Mouse (Mus musculus) myocyte (in vitro differentiated cells): Measurements from ENCODE around the gene Ryr2. TPM values are rescaled to one million over a fixed set of nuclear protein-coding genes. Genes with fewer than 3 reads are reported as not detected.

Source experiments
- H3K27me3 ChIP-seq: one replicate; pipeline ENCODE4 v1.6.1; 2011; ENCODE audit not compliant: control insufficient read depth, insufficient read depth, insufficient read length
- H3K36me3 ChIP-seq: one replicate; pipeline ENCODE4 v1.6.1; 2011; ENCODE audit not compliant: control insufficient read depth, insufficient read depth
- H3K4me2 ChIP-seq: one replicate; pipeline ENCODE4 v1.6.1; 2011; ENCODE audit warnings: low read depth, control low read depth
- H3K4me3 ChIP-seq: one replicate; pipeline ENCODE4 v1.5.1; 2011; ENCODE audit warnings: mild to moderate bottlenecking, control low read depth, moderate library complexity
- H3K79me2 ChIP-seq: one replicate; pipeline ENCODE4 v1.6.1; 2011; ENCODE audit not compliant: control insufficient read depth, insufficient read depth
- H3ac ChIP-seq: one replicate; pipeline ENCODE4 v1.6.1; 2011; ENCODE audit not compliant: control insufficient read depth, insufficient read length
- CEBPB ChIP-seq: IDR thresholded peaks from 2 replicates; pipeline ENCODE4 v1.6.1; 2011; ENCODE audit warnings: mild to moderate bottlenecking, moderate library complexity; ENCODE audit not compliant: poor library complexity, insufficient read depth, severe bottlenecking
- E2F4 ChIP-seq: IDR thresholded peaks from one replicate; pipeline ENCODE4 v1.6.1; 2011; ENCODE audit warnings: mild to moderate bottlenecking, control low read depth, moderate library complexity; ENCODE audit not compliant: insufficient read depth
- MAX ChIP-seq: IDR thresholded peaks from one replicate; pipeline ENCODE4 v1.6.1; 2011; ENCODE audit warnings: low read depth, mild to moderate bottlenecking, control low read depth
- MYOD1 ChIP-seq, 3 experiments: IDR thresholded peaks; one replicate each; pipeline ENCODE4 v1.6.1; 2011; ENCODE audit warnings: control low read depth in 2 of 3, low read depth in 2 of 3, mild to moderate bottlenecking in 2 of 3, moderate library complexity in 1 of 3; ENCODE audit not compliant: insufficient read length in 2 of 3, control insufficient read depth in 1 of 3
- MYOG ChIP-seq, 3 experiments: IDR thresholded peaks; one replicate each; pipeline ENCODE4 v1.6.1; 2011; ENCODE audit warnings: control low read depth in 2 of 3, low read depth in 2 of 3, mild to moderate bottlenecking in 2 of 3; ENCODE audit not compliant: insufficient read length in 2 of 3, control insufficient read depth in 1 of 3, insufficient read depth in 1 of 3
- POLR2A ChIP-seq: IDR thresholded peaks from one replicate; pipeline ENCODE4 v1.6.1; 2011; ENCODE audit warnings: low read depth, mild to moderate bottlenecking, control low read depth, moderate library complexity; ENCODE audit not compliant: insufficient read length
- POLR2AphosphoS2 ChIP-seq: IDR thresholded peaks from one replicate; pipeline ENCODE4 v1.6.1; 2011; ENCODE audit warnings: low read depth, control low read depth; ENCODE audit not compliant: insufficient read length
- REST ChIP-seq: IDR thresholded peaks from one replicate; pipeline ENCODE4 v1.6.1; 2011; ENCODE audit warnings: mild to moderate bottlenecking, control low read depth, moderate library complexity; ENCODE audit not compliant: insufficient read depth, insufficient read length
- SRF ChIP-seq: IDR thresholded peaks from one replicate; pipeline ENCODE4 v1.6.1; 2011; ENCODE audit warnings: low read depth; ENCODE audit not compliant: control insufficient read depth, insufficient read length
- TCF12 ChIP-seq: IDR thresholded peaks from one replicate; pipeline ENCODE4 v1.6.1; 2011; ENCODE audit warnings: mild to moderate bottlenecking, control low read depth; ENCODE audit not compliant: poor library complexity, insufficient read depth, severe bottlenecking
- TCF3 ChIP-seq: IDR thresholded peaks from one replicate; pipeline ENCODE4 v1.6.1; 2011; ENCODE audit warnings: low read depth, control low read depth; ENCODE audit not compliant: insufficient read length
- USF1 ChIP-seq: IDR thresholded peaks from one replicate; pipeline ENCODE4 v1.6.1; 2011; ENCODE audit warnings: low read depth, mild to moderate bottlenecking, control low read depth, moderate library complexity
- polyA plus RNA-seq: library from polyadenylated mRNA; unstranded; fragments of >200 nt; fragmentation: generic; extraction: Trizol; gene quantifications from one replicate; pipeline ENCODE4 v1.2.1, GENCODE M21; 2012; ENCODE audit warnings: missing spikeins

Ryr2 gene
- polyA plus RNA-seq, 1 experiment: not detected

GRCm38 (mm10) chr13:12018046-12018445 is 88.7 kb downstream of the Ryr2 start:
- no peak for TF ChIP-seq POLR2A
- no peak for TF ChIP-seq CEBPB
- TF ChIP-seq MYOG (IDR thresholded peaks at IDR 0.05; ENCODE audit: control insufficient read depth in 1 of 3, insufficient read depth in 1 of 3, insufficient read length in 2 of 3, low read depth in 2 of 3): no peak
- TF ChIP-seq USF1: no peak
- TF ChIP-seq MYOD1 (IDR thresholded peaks at IDR 0.05; ENCODE audit: control insufficient read depth in 1 of 3, insufficient read length in 2 of 3, low read depth in 2 of 3): no peak
- no peak for TF ChIP-seq POLR2AphosphoS2
- no peak for TF ChIP-seq TCF3
- no peak for TF ChIP-seq MAX
- TF ChIP-seq TCF12: no peak
- no peak for TF ChIP-seq E2F4
- no peak for TF ChIP-seq SRF
- TF ChIP-seq REST: no peak
- Histone ChIP-seq H3K4me2 (no peak overlapping the region), H3ac (no peak overlapping the region), H3K36me3 (no peaks in the 10 kb centered on the region), H3K79me2 (no peaks in the 10 kb centered on the region), H3K4me3 (no peak overlapping the region), H3K27me3 (no peaks in the 10 kb centered on the region)

DNA sequence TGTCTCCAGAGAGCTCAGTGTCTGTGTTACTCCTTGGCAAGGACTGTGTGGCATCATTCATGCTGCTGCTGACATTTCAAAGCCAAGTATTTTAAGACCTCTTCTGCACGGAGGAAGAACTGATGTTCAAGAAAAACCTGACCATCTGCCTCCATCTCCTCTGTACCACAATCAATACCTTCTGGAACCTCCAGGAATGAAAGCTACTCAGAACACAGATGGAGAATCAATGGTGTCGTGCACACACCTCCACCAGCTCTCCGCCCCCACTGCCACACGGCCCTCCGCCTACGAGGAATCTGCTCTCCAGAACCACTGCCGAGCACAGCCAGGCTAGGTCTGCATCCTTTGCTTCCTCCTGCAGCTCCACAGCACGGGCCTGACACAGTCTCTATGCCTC is 92.8 kb downstream of the Ryr2 start:
- no peak overlapping the region for H3K4me3 ChIP-seq
- no peak overlapping the region for H3K4me2 ChIP-seq
- no peak overlapping the region for H3ac ChIP-seq
- H3K36me3 ChIP-seq: no peaks in the 10 kb centered on the region
- H3K27me3 ChIP-seq: no peaks in the 10 kb centered on the region
- H3K79me2 ChIP-seq: no peaks in the 10 kb centered on the region
- TF ChIP-seq TCF3 (no peak), MYOD1 (IDR thresholded peaks at IDR 0.05; ENCODE audit: control insufficient read depth in 1 of 3, insufficient read length in 2 of 3, low read depth in 2 of 3) (no peak), POLR2A (no peak), E2F4 (no peak), TCF12 (no peak)

GRCm38 (mm10) chr13:12008995-12009689 is 97.6 kb downstream of the Ryr2 start:
- no peak overlapping the region for H3ac ChIP-seq
- no peak overlapping the region for H3K4me3 ChIP-seq
- TF ChIP-seq REST (no peak), MYOG (IDR thresholded peaks at IDR 0.05; ENCODE audit: control insufficient read depth in 1 of 3, insufficient read depth in 1 of 3, insufficient read length in 2 of 3, low read depth in 2 of 3) (no peak), E2F4 (no peak), SRF (no peak), POLR2A (no peak)
- H3K27me3 ChIP-seq: no peaks in the 10 kb centered on the region
- no peaks in the 10 kb centered on the region for H3K79me2 ChIP-seq
- H3K4me2 ChIP-seq: no peak overlapping the region
- H3K36me3 ChIP-seq: no peaks in the 10 kb centered on the region

GRCm38 (mm10) chr13:12007579-12007978 is 99.2 kb downstream of the Ryr2 start:
- Histone ChIP-seq H3K4me3 (no peak overlapping the region), H3K27me3 (no peaks in the 10 kb centered on the region), H3K79me2 (no peaks in the 10 kb centered on the region), H3K36me3 (no peaks in the 10 kb centered on the region), H3K4me2 (no peak overlapping the region), H3ac (no peak overlapping the region)
- no peak for TF ChIP-seq MYOD1 (IDR thresholded peaks at IDR 0.05; ENCODE audit: control insufficient read depth in 1 of 3, insufficient read length in 2 of 3, low read depth in 2 of 3)

DNA sequence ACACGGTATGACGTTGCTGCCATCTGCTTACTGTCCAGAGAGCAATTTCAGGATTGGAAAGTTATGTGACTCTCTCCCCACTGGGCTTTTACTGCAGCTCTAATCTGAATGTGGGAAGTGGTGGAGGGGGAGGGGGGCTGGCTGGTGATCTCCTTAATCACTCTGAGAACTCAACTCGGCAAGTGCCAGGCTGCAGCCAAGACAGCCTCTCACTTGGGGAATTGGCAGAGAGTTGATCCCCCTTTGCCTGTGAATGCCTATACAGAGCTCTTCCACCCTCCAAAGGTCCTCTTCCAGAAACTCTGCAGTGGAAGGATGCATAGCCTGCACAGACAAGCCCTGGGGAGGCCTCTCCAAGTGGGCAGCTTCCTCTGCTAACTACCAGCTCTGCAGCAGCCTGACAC is 104.9 kb downstream of the Ryr2 start:
- H3K79me2 ChIP-seq: no peaks in the 10 kb centered on the region
- H3K27me3 ChIP-seq: no peaks in the 10 kb centered on the region
- no peak overlapping the region for H3ac ChIP-seq
- H3K36me3 ChIP-seq: no peaks in the 10 kb centered on the region
- TF ChIP-seq MYOG (IDR thresholded peaks at IDR 0.05; ENCODE audit: control insufficient read depth in 1 of 3, insufficient read depth in 1 of 3, insufficient read length in 2 of 3, low read depth in 2 of 3) (no peak), TCF3 (no peak), TCF12 (no peak), MYOD1 (IDR thresholded peaks at IDR 0.05; ENCODE audit: control insufficient read depth in 1 of 3, insufficient read length in 2 of 3, low read depth in 2 of 3) (no peak), POLR2A (no peak), USF1 (no peak), REST (no peak), POLR2AphosphoS2 (no peak), MAX (no peak), CEBPB (no peak), E2F4 (no peak), SRF (no peak)
- no peak overlapping the region for H3K4me3 ChIP-seq
- H3K4me2 ChIP-seq: no peak overlapping the region
